ENCODE assay signal across 9 mouse cellular contexts in the genomic region with DNA sequence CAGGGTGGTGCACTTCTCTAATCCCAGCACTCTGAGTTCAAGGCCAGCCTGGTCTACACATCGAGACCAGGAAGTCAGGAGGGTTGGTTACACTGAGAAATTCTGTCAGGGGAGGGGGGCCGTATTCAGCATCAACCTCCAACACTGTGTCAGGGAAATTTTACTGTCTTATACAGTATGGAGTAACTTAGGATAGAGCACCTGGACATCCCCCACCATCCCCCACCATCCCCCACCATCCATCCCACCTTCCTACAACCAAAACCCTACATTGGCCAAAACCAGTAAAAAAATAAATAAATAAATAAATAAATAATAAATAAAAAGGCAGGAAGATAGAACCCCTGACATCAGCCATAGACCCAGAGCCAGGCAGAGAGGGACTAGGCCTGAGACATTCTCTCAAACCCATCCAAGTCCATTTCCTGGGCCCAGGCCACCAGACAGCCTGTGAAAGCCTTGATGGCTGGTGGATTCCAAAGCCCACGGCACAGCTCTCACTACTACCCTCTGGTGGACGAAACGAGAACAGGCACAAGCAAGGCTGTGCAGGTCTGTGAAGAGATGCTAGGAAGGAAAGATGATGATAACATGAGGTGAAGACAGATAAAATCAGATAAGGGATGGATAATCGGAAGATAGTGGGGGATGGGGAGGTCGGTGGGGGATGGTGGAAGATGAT. TPM values are rescaled to one million over a fixed set of nuclear protein-coding genes. Genes with fewer than 3 reads are reported as not detected.
DNase-seq lines count a peak whose midpoint lies in the region; ATAC-seq and TF ChIP-seq lines count a peak whose summit lies in the region.
"Had no signal": no experiment of that assay in that cellular context is flagged by ENCODE, and none has a peak within 500 bp of the region (broad histone marks: within the 10 kb centered on the region; RNA-seq: fewer than 3 reads in every experiment).

No protein-coding gene starts in this region.

- no peaks in the 10 kb centered on the region for H3K9me3 ChIP-seq in intestine, postnatal 0 days (ENCODE audit: control insufficient read depth)
- H3K9me3 ChIP-seq in limb, embryonic 10.5 days (replicated peaks): no peaks in the 10 kb centered on the region
- H3K9me3 ChIP-seq in stomach, embryonic 14.5 days (ENCODE audit: control insufficient read depth, low read depth, low read length): no peaks in the 10 kb centered on the region
- H3K9me3 ChIP-seq: embryonic facial prominence, embryonic 12.5 days had no signal

- DNase-seq in 3T3-L1 (ENCODE audit: low read depth, low spot score) (peak; percentile 87), NIH3T3 (ENCODE audit: low read depth) (peak; percentile 93)
- peak; percentile 94 to 96 for DNase-seq in cerebellum, postnatal 14 days
- peak; percentile 83 for DNase-seq in gastrocnemius, adult 2 months
- DNase-seq in limb, embryonic 10.5 days (ENCODE audit: low spot score): peak; percentile 80

- H3K4me1 ChIP-seq in intestine, postnatal 0 days (replicated peaks; ENCODE audit: control insufficient read depth, insufficient read depth, low read length): no peaks in the 10 kb centered on the region
- H3K4me1 ChIP-seq in limb, embryonic 10.5 days: peaks cover 2% of the 10 kb centered on the region; the same call in 1 of the 2 replicates
- H3K4me1 ChIP-seq in stomach, embryonic 14.5 days (ENCODE audit: control insufficient read depth, insufficient read depth, low read length): no peaks in the 10 kb centered on the region
- H3K4me1 ChIP-seq: embryonic facial prominence, embryonic 12.5 days had no signal

- no peak overlapping the region for H3K4me2 ChIP-seq in intestine, postnatal 0 days (replicated peaks; ENCODE audit: low read depth)
- H3K4me2 ChIP-seq in stomach, embryonic 14.5 days (replicated peaks; ENCODE audit: low read depth, low read length): no peak overlapping the region
- H3K4me2 ChIP-seq: embryonic facial prominence, embryonic 12.5 days had no signal

- no peaks in the 10 kb centered on the region for H3K36me3 ChIP-seq in intestine, postnatal 0 days (ENCODE audit: control insufficient read depth, insufficient read depth)
- no peaks in the 10 kb centered on the region for H3K36me3 ChIP-seq in limb, embryonic 10.5 days
- H3K36me3 ChIP-seq in stomach, embryonic 14.5 days (ENCODE audit: control insufficient read depth, insufficient read depth, low read length): no peaks in the 10 kb centered on the region
- H3K36me3 ChIP-seq: embryonic facial prominence, embryonic 12.5 days had no signal

- no peak overlapping the region for H3K9ac ChIP-seq in intestine, postnatal 0 days (ENCODE audit: low read depth, low read length)
- H3K9ac ChIP-seq in stomach, embryonic 14.5 days (replicated peaks; ENCODE audit: low read depth, low read length): no peak overlapping the region
- H3K9ac ChIP-seq: embryonic facial prominence, embryonic 12.5 days had no signal

- no peaks in the 10 kb centered on the region for H3K27me3 ChIP-seq in intestine, postnatal 0 days (replicated peaks; ENCODE audit: control insufficient read depth, insufficient read depth, low read length)
- H3K27me3 ChIP-seq in limb, embryonic 10.5 days (ENCODE audit: low read depth, poor library complexity, severe bottlenecking): peaks cover 8% of the 10 kb centered on the region; the same call in 1 of the 2 replicates
- no peaks in the 10 kb centered on the region for H3K27me3 ChIP-seq in stomach, embryonic 14.5 days (ENCODE audit: control insufficient read depth, insufficient read depth, low read length)
- H3K27me3 ChIP-seq: embryonic facial prominence, embryonic 12.5 days had no signal

- ATAC-seq in intestine, postnatal 0 days: peak; percentile 60; the same call in 1 of the 2 replicates
- ATAC-seq in monocyte, adult 5-6 weeks (replicated peaks; ENCODE audit: insufficient number of reproducible peaks, low FRiP score, low TSS enrichment, poor library complexity, severe bottlenecking): peak; percentile 67
- ATAC-seq in stomach, embryonic 14.5 days (ENCODE audit: insufficient number of reproducible peaks, insufficient read depth, low FRiP score, low read depth): peak; percentile 36

- intact Hi-C loops in gastrocnemius, adult 2 months (cut with DNase I): loop anchor here (1.0 to 5.0 kb wide), 2 partner anchors 37 to 53 kb away; partner anchors contain the start of gene C2cd4c

- TF ChIP-seq CTCF in gastrocnemius, adult 2 months (IDR thresholded peaks at IDR 0.05): peak; percentile 90
- TF ChIP-seq CTCF in intestine, postnatal 0 days (IDR thresholded peaks at IDR 0.05; ENCODE audit: low read depth): peak; percentile 97

- H3K4me3 ChIP-seq in gastrocnemius, adult 2 months: no peak overlapping the region
- no peak overlapping the region for H3K4me3 ChIP-seq in intestine, postnatal 0 days (ENCODE audit: low read depth, low read length)
- H3K4me3 ChIP-seq in limb, embryonic 10.5 days: no peak overlapping the region
- H3K4me3 ChIP-seq in stomach, embryonic 14.5 days (ENCODE audit: low read depth, low read length): no peak overlapping the region
- H3K4me3 ChIP-seq: embryonic facial prominence, embryonic 12.5 days had no signal

- 27% methylated on average over 7 of the region's 7 CpGs for WGBS in intestine, postnatal 0 days
- 32% methylated on average over 7 of the region's 7 CpGs for WGBS in limb, embryonic 10.5 days
- WGBS in stomach, embryonic 14.5 days: 29% methylated on average over 7 of the region's 7 CpGs

- H3K27ac ChIP-seq in gastrocnemius, adult 2 months: no peak overlapping the region
- no peak overlapping the region for H3K27ac ChIP-seq in intestine, postnatal 0 days (ENCODE audit: low read depth, low read length)
- no peak overlapping the region for H3K27ac ChIP-seq in limb, embryonic 10.5 days
- H3K27ac ChIP-seq in stomach, embryonic 14.5 days (ENCODE audit: low read length): no peak overlapping the region
- H3K27ac ChIP-seq: embryonic facial prominence, embryonic 12.5 days had no signal

RNA-seq across cellular contexts. Expression of gene Odf3l2, which starts 3.7 kb away (rescaled TPM):
- total RNA-seq in gastrocnemius, adult 2 months (2021): 100 to 1,000 TPM in 1 of 2 experiments, 10 to 100 TPM in 1; 56.6 to 180 TPM
- not detected in 2 replicates for polyA plus RNA-seq in intestine, postnatal 0 days (2015; fragmentation: Nextera tagmentation; extraction: Ambion mirVana)
- not detected in 2 replicates for polyA plus RNA-seq in limb, embryonic 10.5 days (2016; fragmentation: Nextera tagmentation; extraction: Ambion mirVana)
- not detected in 3 replicates for total RNA-seq in monocyte, adult 5-6 weeks (2017)
- polyA plus RNA-seq in stomach, embryonic 14.5 days (2014; fragmentation: Nextera tagmentation; extraction: Ambion mirVana): 0.20 TPM in 1 of 2 replicates, not detected in the other
- polyA plus RNA-seq: embryonic facial prominence, embryonic 12.5 days had no signal

RNA-seq across cellular contexts. Expression of gene Shc2, which starts 11.5 kb away (rescaled TPM):
- 1 to 10 TPM; 3.2 to 7.5 TPM for total RNA-seq in gastrocnemius, adult 2 months (2021)
- polyA plus RNA-seq in intestine, postnatal 0 days (2015; fragmentation: Nextera tagmentation; extraction: Ambion mirVana): 1.9 and 2.2 TPM in 2 replicates
- polyA plus RNA-seq in limb, embryonic 10.5 days (2016; fragmentation: Nextera tagmentation; extraction: Ambion mirVana): 7.8 and 8.6 TPM in 2 replicates
- total RNA-seq in monocyte, adult 5-6 weeks (2017): not detected in 3 replicates
- 7.1 and 7.7 TPM in 2 replicates for polyA plus RNA-seq in stomach, embryonic 14.5 days (2014; fragmentation: Nextera tagmentation; extraction: Ambion mirVana)

RNA-seq across cellular contexts. Expression of gene Madcam1, which starts 15.1 kb away (rescaled TPM):
- total RNA-seq in gastrocnemius, adult 2 months (2021): not detected
- 15.6 and 16.9 TPM in 2 replicates for polyA plus RNA-seq in intestine, postnatal 0 days (2015; fragmentation: Nextera tagmentation; extraction: Ambion mirVana)
- polyA plus RNA-seq in limb, embryonic 10.5 days (2016; fragmentation: Nextera tagmentation; extraction: Ambion mirVana): 3.7 and 6.4 TPM in 2 replicates
- not detected in 3 replicates for total RNA-seq in monocyte, adult 5-6 weeks (2017)
- polyA plus RNA-seq in stomach, embryonic 14.5 days (2014; fragmentation: Nextera tagmentation; extraction: Ambion mirVana): 29.7 and 30.0 TPM in 2 replicates

RNA-seq across cellular contexts. Expression of gene Tpgs1, which starts 20.0 kb away (rescaled TPM):
- total RNA-seq in gastrocnemius, adult 2 months (2021): 10 to 100 TPM; 18.4 to 19.2 TPM
- polyA plus RNA-seq in intestine, postnatal 0 days (2015; fragmentation: Nextera tagmentation; extraction: Ambion mirVana): 47.6 and 48.5 TPM in 2 replicates
- 68.0 and 73.0 TPM in 2 replicates for polyA plus RNA-seq in limb, embryonic 10.5 days (2016; fragmentation: Nextera tagmentation; extraction: Ambion mirVana)
- 8.9 to 28.4 TPM (median 25.4 TPM) in 3 replicates for total RNA-seq in monocyte, adult 5-6 weeks (2017)
- polyA plus RNA-seq in stomach, embryonic 14.5 days (2014; fragmentation: Nextera tagmentation; extraction: Ambion mirVana): 64.5 and 64.8 TPM in 2 replicates

RNA-seq across cellular contexts. Expression of gene Cdc34, which starts 32.8 kb away (rescaled TPM):
- 100 to 1,000 TPM; 366 to 415 TPM for total RNA-seq in gastrocnemius, adult 2 months (2021)
- 88.0 and 89.6 TPM in 2 replicates for polyA plus RNA-seq in intestine, postnatal 0 days (2015; fragmentation: Nextera tagmentation; extraction: Ambion mirVana)
- polyA plus RNA-seq in limb, embryonic 10.5 days (2016; fragmentation: Nextera tagmentation; extraction: Ambion mirVana): 209 and 259 TPM in 2 replicates
- 76.0 to 109 TPM (median 89.7 TPM) in 3 replicates for total RNA-seq in monocyte, adult 5-6 weeks (2017)
- 88.7 and 93.6 TPM in 2 replicates for polyA plus RNA-seq in stomach, embryonic 14.5 days (2014; fragmentation: Nextera tagmentation; extraction: Ambion mirVana)
